Comparison of ENCODE assay signal across 29 mouse cellular contexts in genomic region chr2:70340224-70340623, GRCm38 (mm10).
DNase-seq lines count a peak whose midpoint lies in the region; TF ChIP-seq lines count a peak whose summit lies in the region.
"Had no signal": no experiment of that assay in that cellular context is flagged by ENCODE, and none has a peak within 500 bp of the region (broad histone marks: within the 10 kb centered on the region; RNA-seq: fewer than 3 reads in every experiment).

No protein-coding gene starts in this region.

- peaks cover 53% of the 10 kb centered on the region for H3K4me1 ChIP-seq in heart, embryonic 10.5 days
- H3K4me1 ChIP-seq in E14TG2a.4 (replicated peaks; ENCODE audit: low read depth, low read length), result peaks cover 46% of the 10 kb centered on the region

- H3K9me3 ChIP-seq in heart, embryonic 10.5 days, result no peaks in the 10 kb centered on the region
- H3K9me3 ChIP-seq in E14TG2a.4 (ENCODE audit: low read length), result no peaks in the 10 kb centered on the region
- H3K9me3 ChIP-seq: embryonic facial prominence, embryonic 10.5 days; embryonic facial prominence, embryonic 13.5 days; forebrain, embryonic 12.5 days; forebrain, embryonic 15.5 days; heart, embryonic 15.5 days; hindbrain, embryonic 10.5 days; hindbrain, embryonic 13.5 days; intestine, embryonic 15.5 days had no signal

- intact Hi-C loops in heart, postnatal 25 days (cut with DNase I), result no loop called here

- TF ChIP-seq CTCF in E14TG2a.4 (conservative IDR thresholded peaks at IDR 0.05; ENCODE audit: low read length), result no peak

- H3K27me3 ChIP-seq in heart, embryonic 10.5 days (ENCODE audit: insufficient read depth, poor library complexity, severe bottlenecking), result no peaks in the 10 kb centered on the region
- H3K27me3 ChIP-seq in E14TG2a.4 (ENCODE audit: insufficient read depth, low read length), result peaks cover 10% of the 10 kb centered on the region
- H3K27me3 ChIP-seq: CH12.LX; forebrain, embryonic 15.5 days; heart, embryonic 15.5 days; intestine, embryonic 15.5 days had no signal

- WGBS in heart, embryonic 10.5 days, result 79% methylated on average over 8 of the region's 8 CpGs

- no peak overlapping the region for H3K4me3 ChIP-seq in heart, embryonic 10.5 days
- H3K4me3 ChIP-seq in E14TG2a.4 (replicated peaks; ENCODE audit: low read length), result peak overlapping the region; percentile 57
- H3K4me3 ChIP-seq: embryonic facial prominence, embryonic 10.5 days; embryonic facial prominence, embryonic 13.5 days; erythroblast, embryonic 14.5 days; forebrain, embryonic 12.5 days; forebrain, embryonic 15.5 days; heart, embryonic 15.5 days; hindbrain, embryonic 10.5 days; hindbrain, embryonic 13.5 days; intestine, embryonic 15.5 days had no signal

- no peaks in the 10 kb centered on the region for H3K36me3 ChIP-seq in heart, embryonic 10.5 days
- no peaks in the 10 kb centered on the region for H3K36me3 ChIP-seq in E14TG2a.4 (ENCODE audit: insufficient read depth, low read length)
- H3K36me3 ChIP-seq: embryonic facial prominence, embryonic 10.5 days; embryonic facial prominence, embryonic 13.5 days; forebrain, embryonic 12.5 days; forebrain, embryonic 15.5 days; heart, embryonic 15.5 days; hindbrain, embryonic 10.5 days; hindbrain, embryonic 13.5 days; intestine, embryonic 15.5 days had no signal

- DNase-seq in heart, embryonic 10.5 days (ENCODE audit: low spot score), result no peak
- DNase-seq in heart, postnatal 25 days (ENCODE audit: low spot score), result no peak
- DNase-seq in ES-CJ7 (ENCODE audit: low read depth, low spot score), result peak; percentile 86
- peak; percentile 42 for DNase-seq in WW6 (ENCODE audit: low read depth, low spot score)
- no peak for DNase-seq in thymus, adult 18-20 months
- no peak for DNase-seq in embryo, embryonic 10.5 days (ENCODE audit: low spot score)
- DNase-seq: adrenal gland, adult 2 months; adrenal gland, postnatal 14 days; B cell, adult 2 months; cerebellum, adult 11 months; cerebellum, adult 2 months; cerebellum, adult 9-11 months; cerebellum, postnatal 25 days; embryo, embryonic 11 days; gastrocnemius, postnatal 36 days; heart, postnatal 10 days; kidney, adult 18-20 months; kidney, adult 9 months had no signal

- peak overlapping the region; percentile 49 for H3K27ac ChIP-seq in heart, embryonic 10.5 days
- H3K27ac ChIP-seq: embryonic facial prominence, embryonic 10.5 days; embryonic facial prominence, embryonic 13.5 days; forebrain, embryonic 12.5 days; forebrain, embryonic 15.5 days; heart, embryonic 15.5 days; hindbrain, embryonic 10.5 days; hindbrain, embryonic 13.5 days; intestine, embryonic 15.5 days had no signal

Comparison
In these comparisons a context has a peak if more than half of its experiments do, and no peak if none do; other contexts are left out.
1. DNase-seq: peak in ES-CJ7 (single experiment) and WW6 (single experiment); none in heart, embryonic 10.5 days (single experiment), heart, postnatal 25 days (single experiment), thymus, adult 18-20 months (0 of 2) and embryo, embryonic 10.5 days (single experiment).